Mouse (Mus musculus): ENCODE measurements around the gene Dglucy. TPM values are rescaled to one million over a fixed set of nuclear protein-coding genes. Genes with fewer than 3 reads are reported as not detected.
A peak's percentile ranks its signal among the peaks of the same experiment; 100 is the strongest.

The Dglucy gene
- total RNA-seq, 2 experiments from 2014 or later = 6.1 to 8.3 TPM

DNA sequence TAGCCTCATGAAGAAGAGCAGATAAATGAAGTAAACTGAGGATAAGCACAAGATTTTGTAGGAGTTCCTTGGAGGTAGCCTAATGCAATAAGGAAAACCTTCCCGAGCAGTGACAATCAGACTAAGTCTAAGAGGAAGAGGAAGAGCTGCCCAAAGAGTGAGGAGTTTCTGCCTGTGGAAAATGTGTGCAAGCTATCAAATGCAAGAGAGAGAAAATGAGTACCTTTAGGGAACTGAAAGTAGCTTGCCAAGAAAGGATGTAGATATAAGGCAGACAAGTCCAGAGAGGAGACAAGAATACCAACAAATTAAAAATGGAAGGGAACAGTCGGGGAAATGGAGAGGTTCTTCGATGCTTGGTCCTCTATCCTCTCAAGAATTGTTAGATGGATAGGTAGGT lies 106.7 kb downstream of the Dglucy start:
- H3K4me3 ChIP-seq = no peak overlapping the region
- no peak overlapping the region for H3K27ac ChIP-seq
- TF ChIP-seq CTCF (conservative IDR thresholded peaks at IDR 0.05) = no peak
- DNase-seq (ENCODE audit: low spot score in 2 of 2) = no peak

DNA sequence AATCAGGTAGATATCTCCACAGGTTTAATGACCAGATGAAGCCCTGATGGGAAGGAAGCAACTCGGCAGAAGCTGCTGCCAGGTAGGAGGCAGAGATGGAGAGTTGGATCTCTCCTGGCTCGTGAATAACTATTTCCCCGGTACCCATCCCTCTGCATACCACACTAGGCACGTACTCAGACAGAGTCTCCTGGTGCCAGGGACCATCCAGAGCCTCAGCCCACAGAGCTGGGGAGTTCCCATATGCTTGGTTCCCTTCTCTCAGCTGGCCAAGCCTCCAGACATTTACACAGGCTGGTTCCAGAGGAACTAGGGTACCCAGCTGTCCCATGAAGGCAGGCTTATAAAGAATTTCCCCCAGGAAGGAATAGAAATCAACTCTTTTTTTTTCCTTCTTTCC lies 108.0 kb downstream of the Dglucy start:
- peak overlapping the region; percentile 39; the same call in 1 of the 2 replicates for H3K27ac ChIP-seq
- peak overlapping the region; percentile 33 for H3K4me3 ChIP-seq
- peak in 1 of 2 experiments; percentile 40 for DNase-seq (ENCODE audit: low spot score in 2 of 2)
- TF ChIP-seq CTCF (conservative IDR thresholded peaks at IDR 0.05) = no peak

- DNase-seq (ENCODE audit: low spot score in 2 of 2) = peak; percentile 63 to 75
- TF ChIP-seq CTCF (conservative IDR thresholded peaks at IDR 0.05) = peak; percentile 19
- Histone ChIP-seq H3K4me3 (peak overlapping the region; percentile 49), H3K27ac (peak overlapping the region; percentile 82)
Observed at GRCm38 (mm10) chr12:100887801-100888258, 109.0 kb downstream of the Dglucy start.

DNA sequence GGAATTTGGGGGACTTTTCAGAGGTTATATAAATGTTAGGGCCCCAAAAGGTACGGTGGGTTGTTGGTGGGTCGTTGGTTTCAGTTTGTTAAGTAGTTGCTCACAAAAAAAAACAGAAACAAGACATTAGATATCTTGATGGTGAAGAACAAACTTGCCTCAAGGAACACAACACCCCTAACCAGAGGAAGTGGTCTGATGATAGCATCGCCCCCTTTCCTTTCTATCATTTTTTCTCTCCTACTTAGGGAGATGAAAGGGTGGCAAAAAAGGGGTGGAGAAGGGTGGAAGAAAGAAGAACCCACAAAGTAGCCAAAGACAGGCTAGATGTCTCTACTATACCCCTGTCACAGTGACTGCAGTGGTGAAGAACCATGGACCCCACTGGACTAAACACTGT lies 111.7 kb downstream of the Dglucy start:
- no peak for DNase-seq (ENCODE audit: low spot score in 2 of 2)
- no peak for TF ChIP-seq CTCF (conservative IDR thresholded peaks at IDR 0.05)
- no peak overlapping the region for H3K4me3 ChIP-seq
- no peak overlapping the region for H3K27ac ChIP-seq

DNA sequence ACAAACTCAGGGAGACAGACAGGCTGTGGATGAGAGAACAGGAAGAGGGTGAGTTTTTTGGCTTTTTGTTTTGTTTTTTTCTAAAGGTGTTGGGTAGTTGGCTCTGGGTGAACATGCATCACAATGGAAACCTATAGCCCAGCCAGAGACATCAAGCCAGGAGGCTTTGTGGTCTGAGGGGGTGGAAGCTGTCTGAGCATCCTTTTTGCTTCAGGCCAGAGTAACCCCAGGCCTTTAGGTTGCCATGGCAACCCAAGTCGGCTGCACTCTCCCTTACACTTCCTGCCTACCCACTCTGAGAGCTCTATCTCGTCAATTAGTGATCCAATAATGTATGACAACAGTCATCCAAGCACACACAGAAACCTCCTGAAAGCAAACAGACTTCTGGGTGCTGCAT lies 116.6 kb downstream of the Dglucy start:
- no peak overlapping the region for H3K4me3 ChIP-seq
- DNase-seq (ENCODE audit: low spot score in 2 of 2) = no peak
- TF ChIP-seq CTCF (conservative IDR thresholded peaks at IDR 0.05) = no peak
- H3K27ac ChIP-seq = no peak overlapping the region

- H3K27ac ChIP-seq = peak overlapping the region; percentile 93; the same call in 1 of the 2 replicates
- no peak for DNase-seq (ENCODE audit: low spot score in 2 of 2)
- no peak for TF ChIP-seq CTCF (conservative IDR thresholded peaks at IDR 0.05)
- no peak overlapping the region for H3K4me3 ChIP-seq
Observed at GRCm38 (mm10) chr12:100896661-100897060, 117.8 kb downstream of the Dglucy start.

GRCm38 (mm10) chr12:100897736-100898650 lies 119.1 kb downstream of the Dglucy start:
- no peak for TF ChIP-seq CTCF (conservative IDR thresholded peaks at IDR 0.05)
- DNase-seq (ENCODE audit: low spot score in 2 of 2) = no peak
- Histone ChIP-seq H3K4me3 (peak overlapping the region; percentile 66), H3K27ac (peak overlapping the region; percentile 93; the same call in 1 of the 2 replicates)

DNA sequence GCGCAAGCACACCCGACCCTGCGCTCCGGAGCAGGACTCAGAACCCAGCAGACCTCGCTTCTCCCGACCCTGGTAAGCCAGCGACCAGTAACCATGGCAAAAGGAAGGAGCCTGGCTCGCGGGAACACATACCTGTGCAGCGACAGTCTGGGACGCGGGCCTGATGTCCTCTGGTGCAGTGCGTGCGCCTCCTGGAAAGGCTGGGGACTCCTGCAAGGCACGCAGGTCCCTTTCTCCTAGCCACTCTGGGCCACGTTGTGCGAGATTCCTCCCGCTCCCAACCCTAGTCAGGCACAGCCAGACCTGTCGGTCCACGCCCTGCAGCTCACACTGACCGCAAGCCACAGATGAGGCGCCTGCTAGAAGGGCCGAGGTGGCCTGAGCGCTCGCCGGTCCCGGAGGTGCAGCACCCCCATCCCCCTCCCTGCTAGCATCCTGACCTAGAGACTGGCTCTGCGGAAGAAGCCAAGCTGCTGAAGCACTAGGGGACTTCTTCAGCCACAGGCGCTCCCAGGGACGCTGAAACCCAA lies 120.3 kb downstream of the Dglucy start:
- H3K27ac ChIP-seq = peak overlapping the region; percentile 93
- no peak for TF ChIP-seq CTCF (conservative IDR thresholded peaks at IDR 0.05)
- DNase-seq (ENCODE audit: low spot score in 2 of 2) = peak in 1 of 2 experiments; percentile 21
- H3K4me3 ChIP-seq = peak overlapping the region; percentile 66

GRCm38 (mm10) chr12:100900901-100901300 lies 122.0 kb downstream of the Dglucy start:
- no peak overlapping the region for H3K27ac ChIP-seq
- TF ChIP-seq CTCF (conservative IDR thresholded peaks at IDR 0.05) = no peak
- no peak for DNase-seq (ENCODE audit: low spot score in 2 of 2)
- H3K4me3 ChIP-seq = no peak overlapping the region

DNA sequence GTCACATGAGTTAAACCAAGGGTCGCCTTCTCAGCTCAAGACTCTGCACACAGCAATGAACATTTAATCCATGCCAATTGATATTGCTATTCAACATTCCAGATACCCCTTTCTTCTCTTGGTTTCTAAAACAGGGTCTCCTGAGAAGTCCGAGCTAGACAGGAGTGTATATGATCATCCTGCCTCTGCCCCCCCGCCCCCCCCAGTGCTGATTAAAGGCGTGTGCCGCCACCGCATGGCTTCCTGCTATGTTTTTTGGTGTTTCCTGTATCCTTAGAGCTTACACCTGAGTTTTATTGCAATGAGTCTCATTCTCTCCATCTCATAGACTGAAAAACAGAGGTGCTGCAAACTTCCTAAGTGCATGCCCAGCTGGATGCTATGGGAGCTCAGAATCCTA lies 122.5 kb downstream of the Dglucy start:
- no peak for TF ChIP-seq CTCF (conservative IDR thresholded peaks at IDR 0.05)
- Histone ChIP-seq H3K27ac (no peak overlapping the region), H3K4me3 (no peak overlapping the region)
- DNase-seq (ENCODE audit: low spot score in 2 of 2) = no peak

GRCm38 (mm10) chr12:100903761-100904160 lies 124.9 kb downstream of the Dglucy start:
- DNase-seq (ENCODE audit: low spot score in 2 of 2) = no peak
- H3K4me3 ChIP-seq = no peak overlapping the region
- H3K27ac ChIP-seq = no peak overlapping the region
- TF ChIP-seq CTCF (conservative IDR thresholded peaks at IDR 0.05) = no peak

DNA sequence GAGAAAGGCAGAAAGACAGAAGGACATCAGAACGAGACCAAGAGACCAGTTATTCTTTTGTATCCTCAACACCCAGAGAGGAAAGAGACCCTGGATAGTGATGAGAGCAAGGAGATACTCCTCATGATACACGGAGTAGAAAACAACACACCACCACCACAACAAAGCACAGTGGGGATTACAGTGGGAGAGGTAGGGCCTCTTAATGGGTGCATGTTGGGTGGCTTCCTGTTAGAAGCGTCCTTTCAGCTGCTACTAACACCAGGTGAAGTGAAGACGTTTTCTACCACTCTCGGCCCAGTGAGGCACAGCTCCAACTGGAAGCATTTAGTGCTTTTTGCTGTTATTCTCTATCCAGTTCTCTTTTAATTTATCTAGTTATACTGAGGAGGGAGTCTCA lies 128.0 kb downstream of the Dglucy start:
- no peak overlapping the region for H3K27ac ChIP-seq
- DNase-seq (ENCODE audit: low spot score in 2 of 2) = no peak
- no peak for TF ChIP-seq CTCF (conservative IDR thresholded peaks at IDR 0.05)
- H3K4me3 ChIP-seq = no peak overlapping the region

GRCm38 (mm10) chr12:100907598-100908297 lies 128.9 kb downstream of the Dglucy start, which contains the start of gene Gpr68:
Gene Gpr68, minus strand, starts transcription at chr12:100908198.
- no peak for DNase-seq (ENCODE audit: low spot score in 2 of 2)
- H3K4me3 ChIP-seq = peak within 1 kb of the TSS; percentile 57
- TF ChIP-seq CTCF (conservative IDR thresholded peaks at IDR 0.05) = no peak
- H3K27ac ChIP-seq = peak within 1 kb of the TSS; percentile 59

All from layer of hippocampus, adult 2 months (tissue).